Mouse (Mus musculus) forebrain, embryonic 14.5 days (tissue): ENCODE data around the gene Spata17. TPM values are rescaled to one million over a fixed set of nuclear protein-coding genes. Genes with fewer than 3 reads are reported as not detected.

ENCODE experiments used
- ATAC-seq: fragments of 200-750 bp; cut with Nextera tagmentation; 2 replicates; pipeline ENCODE4 v1.8.0; 2017; ENCODE audit warnings: mild to moderate bottlenecking, moderate library complexity
- DNase-seq: peaks from one replicate; pipeline ENCODE4 v3.0.0-alpha.2; 2015; ENCODE audit warnings: low spot score
- H3K27ac ChIP-seq: fragments of 300-500 bp; sonication (generic); 2 replicates; pipeline ENCODE4 v1.5.1; 2014; ENCODE audit warnings: low read depth, mild to moderate bottlenecking, control low read depth, low read length, moderate library complexity
- H3K27me3 ChIP-seq: fragments of 300-500 bp; sonication (generic); replicated peaks from 2 replicates; pipeline ENCODE4 v1.6.1; 2014; ENCODE audit warnings: low read length, control low read depth, mixed read lengths; ENCODE audit not compliant: control insufficient read depth, insufficient read depth
- H3K36me3 ChIP-seq: fragments of 300-500 bp; sonication (generic); 2 replicates; pipeline ENCODE4 v1.6.1; 2014; ENCODE audit warnings: low read length, control low read depth; ENCODE audit not compliant: control insufficient read depth, insufficient read depth
- H3K4me1 ChIP-seq: fragments of 300-500 bp; sonication (generic); 2 replicates; pipeline ENCODE4 v1.6.1; 2014; ENCODE audit warnings: antibody characterized with exemption, low read length, control low read depth; ENCODE audit not compliant: control insufficient read depth, insufficient read depth
- H3K4me2 ChIP-seq: fragments of 300-500 bp; sonication (generic); 2 replicates; pipeline ENCODE4 v1.6.1; 2014; ENCODE audit warnings: mild to moderate bottlenecking, control low read depth, low read length
- H3K4me3 ChIP-seq: fragments of 300-500 bp; sonication (generic); 2 replicates; pipeline ENCODE4 v1.5.1; 2014; ENCODE audit warnings: low read depth, low read length, control low read depth
- H3K9ac ChIP-seq: fragments of 300-500 bp; sonication (generic); 2 replicates; pipeline ENCODE4 v1.6.1; 2014; ENCODE audit warnings: mild to moderate bottlenecking, low read length, control low read depth, moderate library complexity
- H3K9me3 ChIP-seq: fragments of 300-500 bp; sonication (generic); replicated peaks from 2 replicates; pipeline ENCODE4 v1.6.1; 2016; ENCODE audit warnings: low read length, control low read depth, mixed read lengths; ENCODE audit not compliant: control insufficient read depth
- WGBS: fragments of 180-500 bp; shearing (Covaris S2); extraction: QIAGEN DNeasy Blood & Tissue Kit; methylation state at CpG from one replicate; pipeline ENCODE4 v1.1.7; 2014; 5-methylcytosine and 5-hydroxymethylcytosine counted together
- polyA plus RNA-seq: library from polyadenylated mRNA; unstranded; fragments of >200 nt; fragmentation: Nextera tagmentation; extraction: Ambion mirVana; gene quantifications from 2 replicates; pipeline ENCODE4 v1.2.1, GENCODE M21; 2014

Gene Spata17
- polyA plus RNA-seq, 1 experiment from 2014 or later: 0.79 TPM

DNA sequence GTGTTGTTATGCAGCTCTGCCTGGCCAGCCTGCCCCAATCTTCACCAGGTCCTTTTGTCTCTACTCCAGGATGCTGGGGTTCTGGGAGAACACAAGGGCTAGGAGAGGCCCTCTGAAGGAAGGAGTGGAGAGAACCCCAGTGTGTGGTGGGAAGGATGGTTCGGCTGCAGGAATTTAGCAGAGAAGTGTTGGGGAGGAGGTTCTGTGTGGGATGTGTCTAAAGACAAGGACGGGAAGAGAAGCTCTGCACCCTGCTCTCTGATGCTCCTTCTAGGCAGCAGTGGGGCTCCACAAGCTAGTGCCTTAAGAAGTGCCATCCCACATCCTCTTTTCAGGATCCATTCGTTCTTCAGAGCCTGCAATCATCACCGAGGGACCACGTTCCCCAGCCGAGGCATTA is 129.2 kb downstream of the Spata17 start:
- H3K4me3 ChIP-seq: no peak overlapping the region
- H3K27ac ChIP-seq: no peak overlapping the region
- no peaks in the 10 kb centered on the region for H3K27me3 ChIP-seq
- no peak overlapping the region for H3K4me2 ChIP-seq
- no peaks in the 10 kb centered on the region for H3K4me1 ChIP-seq
- DNase-seq (no peak), ATAC-seq (no peak)
- H3K9ac ChIP-seq: no peak overlapping the region
- no peaks in the 10 kb centered on the region for H3K36me3 ChIP-seq
- no peaks in the 10 kb centered on the region for H3K9me3 ChIP-seq
- WGBS: 65% methylated on average over 6 of the region's 6 CpGs

GRCm38 (mm10) chr1:187077352-187077751 is 137.9 kb downstream of the Spata17 start:
- Histone ChIP-seq H3K4me3 (no peak overlapping the region), H3K4me1 (peaks cover 12% of the 10 kb centered on the region), H3K4me2 (no peak overlapping the region), H3K27me3 (no peaks in the 10 kb centered on the region), H3K36me3 (no peaks in the 10 kb centered on the region), H3K9ac (no peak overlapping the region), H3K27ac (no peak overlapping the region), H3K9me3 (no peaks in the 10 kb centered on the region)
- DNase-seq: peak; percentile 30
- WGBS: 19% methylated on average over 9 of the region's 9 CpGs
- peak; percentile 32; the same call in 1 of the 2 replicates for ATAC-seq

DNA sequence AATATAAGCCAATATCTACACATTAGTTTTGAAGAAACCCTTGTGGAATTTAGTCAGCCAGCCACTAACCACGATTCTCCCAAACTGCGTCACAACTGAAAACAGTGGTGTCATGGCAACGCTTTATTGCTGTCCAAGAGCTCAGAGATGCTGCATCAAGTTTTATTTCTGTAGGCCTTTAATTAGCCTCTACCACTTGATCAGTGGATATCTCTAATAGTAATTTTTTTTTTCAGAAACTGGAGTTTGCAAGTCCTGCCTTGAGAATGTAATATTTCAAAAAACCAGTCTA is 138.3 kb downstream of the Spata17 start:
- DNase-seq (peak; percentile 68), ATAC-seq (peak; percentile 61)
- no peaks in the 10 kb centered on the region for H3K9me3 ChIP-seq
- no peaks in the 10 kb centered on the region for H3K27me3 ChIP-seq
- H3K36me3 ChIP-seq: no peaks in the 10 kb centered on the region
- H3K4me2 ChIP-seq: no peak overlapping the region
- H3K4me3 ChIP-seq: no peak overlapping the region
- peaks cover 12% of the 10 kb centered on the region for H3K4me1 ChIP-seq
- no peak overlapping the region for H3K9ac ChIP-seq
- WGBS: 17% methylated on average over 3 of the region's 3 CpGs
- H3K27ac ChIP-seq: no peak overlapping the region

GRCm38 (mm10) chr1:187076198-187077042 is 138.8 kb downstream of the Spata17 start:
- peaks cover 12% of the 10 kb centered on the region for H3K4me1 ChIP-seq
- 26% methylated on average over 3 of the region's 3 CpGs for WGBS
- no peaks in the 10 kb centered on the region for H3K9me3 ChIP-seq
- H3K27me3 ChIP-seq: no peaks in the 10 kb centered on the region
- no peak overlapping the region for H3K4me2 ChIP-seq
- no peaks in the 10 kb centered on the region for H3K36me3 ChIP-seq
- ATAC-seq: peak; percentile 85
- no peak overlapping the region for H3K9ac ChIP-seq
- H3K4me3 ChIP-seq: no peak overlapping the region
- peak; percentile 70 for DNase-seq
- no peak overlapping the region for H3K27ac ChIP-seq

- Histone ChIP-seq H3K4me2 (no peak overlapping the region), H3K27me3 (no peaks in the 10 kb centered on the region), H3K4me1 (no peaks in the 10 kb centered on the region), H3K27ac (no peak overlapping the region), H3K36me3 (no peaks in the 10 kb centered on the region), H3K9me3 (no peaks in the 10 kb centered on the region), H3K9ac (no peak overlapping the region), H3K4me3 (no peak overlapping the region)
- 92% methylated on average over 1 of the region's 1 CpGs for WGBS
- DNase-seq (no peak), ATAC-seq (no peak)
These were observed 155.4 kb downstream of the Spata17 start for GRCm38 (mm10) chr1:187059874-187060273.

- Histone ChIP-seq H3K4me2 (no peak overlapping the region), H3K9me3 (no peaks in the 10 kb centered on the region), H3K36me3 (no peaks in the 10 kb centered on the region), H3K4me1 (0 out of 2 replicates have a peak, but pooled peaks cover 5% of the 10 kb centered on the region), H3K4me3 (no peak overlapping the region), H3K27ac (no peak overlapping the region), H3K27me3 (no peaks in the 10 kb centered on the region), H3K9ac (no peak overlapping the region)
- WGBS: 92% methylated on average over 2 of the region's 2 CpGs
- DNase-seq (no peak), ATAC-seq (no peak)
These were observed 160.9 kb downstream of the Spata17 start for GRCm38 (mm10) chr1:187054333-187054732.

DNA sequence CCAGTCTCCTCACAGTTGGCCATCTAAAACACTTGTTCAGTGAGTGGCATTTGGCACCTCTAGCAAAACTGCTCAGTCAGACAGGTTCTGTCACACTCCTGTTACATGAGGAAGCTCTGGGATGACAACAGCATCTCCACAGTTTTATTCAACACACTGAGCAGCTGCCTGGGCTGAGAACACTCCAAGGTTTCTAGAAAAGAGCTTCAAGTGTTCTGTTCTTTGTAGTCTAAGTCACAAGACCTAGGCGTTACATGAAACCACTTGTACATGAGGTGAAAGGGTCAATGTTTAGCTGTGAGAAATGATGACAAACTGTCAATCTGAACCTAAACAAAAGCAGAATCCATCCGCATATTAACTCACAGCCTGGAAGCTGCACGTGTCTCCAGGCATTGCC is 161.4 kb downstream of the Spata17 start:
- DNase-seq (no peak), ATAC-seq (no peak)
- Histone ChIP-seq H3K9me3 (no peaks in the 10 kb centered on the region), H3K9ac (no peak overlapping the region), H3K4me3 (no peak overlapping the region), H3K4me1 (0 out of 2 replicates have a peak, but pooled peaks cover 5% of the 10 kb centered on the region), H3K27me3 (no peaks in the 10 kb centered on the region), H3K27ac (no peak overlapping the region), H3K36me3 (no peaks in the 10 kb centered on the region), H3K4me2 (no peak overlapping the region)
- 84% methylated on average over 3 of the region's 3 CpGs for WGBS

DNA sequence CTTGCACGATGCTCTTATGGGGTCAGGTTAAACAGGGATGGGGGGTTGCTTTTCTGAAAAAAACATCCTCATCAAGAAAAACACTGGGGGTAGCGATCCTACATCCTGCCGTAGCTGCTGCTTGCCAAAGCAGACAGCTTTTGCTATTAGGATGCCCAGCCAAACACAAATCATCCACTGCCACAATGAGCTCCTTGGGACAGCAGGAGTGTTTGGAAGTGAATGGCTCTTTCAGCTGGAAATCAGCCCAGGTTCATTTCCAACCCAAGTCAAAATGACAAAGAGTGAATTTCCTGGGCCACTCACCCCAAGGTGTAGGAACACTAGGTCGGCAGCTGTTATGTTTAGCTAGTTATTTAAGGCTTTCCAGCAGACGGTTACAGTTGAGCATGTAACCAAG is 162.7 kb downstream of the Spata17 start:
- Histone ChIP-seq H3K4me1 (0 out of 2 replicates have a peak, but pooled peaks cover 5% of the 10 kb centered on the region), H3K9ac (no peak overlapping the region), H3K4me3 (no peak overlapping the region), H3K4me2 (no peak overlapping the region), H3K27ac (no peak overlapping the region; the same call in 1 of the 2 replicates), H3K36me3 (no peaks in the 10 kb centered on the region), H3K9me3 (no peaks in the 10 kb centered on the region), H3K27me3 (no peaks in the 10 kb centered on the region)
- peak; percentile 57 for ATAC-seq
- 27% methylated on average over 5 of the region's 5 CpGs for WGBS
- peak; percentile 73 for DNase-seq

DNA sequence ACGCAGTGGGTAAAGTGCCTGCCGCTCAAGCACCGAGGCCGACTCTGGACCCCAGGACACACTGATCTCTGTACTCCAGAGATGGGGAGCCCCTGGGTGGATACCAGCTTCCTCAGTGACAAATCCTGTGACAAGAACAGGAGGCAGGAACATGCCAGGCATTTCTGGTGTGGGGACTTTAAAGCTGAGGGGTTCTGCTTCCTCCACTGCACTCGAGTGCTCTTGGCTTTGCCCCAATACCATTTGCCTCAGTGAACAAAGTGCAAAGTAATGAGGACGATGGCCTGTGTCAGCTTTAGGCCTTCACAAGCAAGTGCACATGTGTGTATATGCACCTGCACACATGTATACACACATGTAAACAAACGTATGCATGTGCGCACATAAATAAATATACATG is 164.0 kb downstream of the Spata17 start:
- Histone ChIP-seq H3K4me2 (no peak overlapping the region), H3K27me3 (no peaks in the 10 kb centered on the region), H3K4me1 (0 out of 2 replicates have a peak, but pooled peaks cover 5% of the 10 kb centered on the region), H3K27ac (no peak overlapping the region), H3K9ac (no peak overlapping the region), H3K9me3 (no peaks in the 10 kb centered on the region), H3K4me3 (no peak overlapping the region), H3K36me3 (no peaks in the 10 kb centered on the region)
- ATAC-seq: no peak
- DNase-seq: no peak
- 80% methylated on average over 8 of the region's 8 CpGs for WGBS
